Mouse (Mus musculus) limb, embryonic 11.5 days (tissue): ENCODE measurements around the gene Jak2. TPM values are rescaled to one million over a fixed set of nuclear protein-coding genes. Genes with fewer than 3 reads are reported as not detected.

Experiments
- ATAC-seq: fragments of 200-750 bp; cut with Nextera tagmentation; 2 replicates; pipeline ENCODE4 v1.8.0; 2017; ENCODE audit warnings: low read depth; ENCODE audit not compliant: insufficient number of reproducible peaks, low FRiP score, low TSS enrichment
- DNase-seq: peaks from one replicate; pipeline ENCODE4 v3.0.0-alpha.2; 2015; ENCODE audit warnings: low spot score
- H3K27ac ChIP-seq: fragments of 300-500 bp; sonication (generic); replicated peaks from 2 replicates; pipeline ENCODE4 v1.5.1; 2014; ENCODE audit warnings: low read depth, mild to moderate bottlenecking, low read length
- H3K27me3 ChIP-seq: fragments of 300-500 bp; sonication (generic); 2 replicates; pipeline ENCODE4 v1.6.1; 2014; ENCODE audit warnings: mild to moderate bottlenecking, low read length, mixed read lengths; ENCODE audit not compliant: control insufficient read depth, insufficient read depth
- H3K36me3 ChIP-seq: fragments of 300-500 bp; sonication (generic); 2 replicates; pipeline ENCODE4 v1.6.1; 2014; ENCODE audit warnings: mild to moderate bottlenecking, low read length, moderate library complexity, mixed read lengths; ENCODE audit not compliant: control insufficient read depth, insufficient read depth
- H3K4me1 ChIP-seq: fragments of 300-500 bp; sonication (generic); 2 replicates; pipeline ENCODE4 v1.6.1; 2014; ENCODE audit warnings: low read length, mixed read lengths; ENCODE audit not compliant: control insufficient read depth, insufficient read depth
- H3K4me2 ChIP-seq: fragments of 300-500 bp; sonication (generic); 2 replicates; pipeline ENCODE4 v1.6.1; 2014; ENCODE audit warnings: low read depth, mild to moderate bottlenecking, moderate library complexity; ENCODE audit not compliant: severe bottlenecking
- H3K4me3 ChIP-seq: fragments of 300-500 bp; sonication (generic); 2 replicates; pipeline ENCODE4 v1.5.1; 2014; ENCODE audit warnings: low read depth, low read length
- H3K9ac ChIP-seq: fragments of 300-500 bp; sonication (generic); 2 replicates; pipeline ENCODE4 v1.6.1; 2014; ENCODE audit warnings: mild to moderate bottlenecking, low read length
- H3K9me3 ChIP-seq: fragments of 300-500 bp; sonication (generic); 2 replicates; pipeline ENCODE4 v1.6.1; 2016; ENCODE audit warnings: low read length; ENCODE audit not compliant: control insufficient read depth
- WGBS: fragments of 180-500 bp; shearing (Covaris S2); extraction: QIAGEN DNeasy Blood & Tissue Kit; methylation state at CpG from one replicate; pipeline ENCODE4 v1.1.7; 2014; 5-methylcytosine and 5-hydroxymethylcytosine counted together
- polyA plus RNA-seq: library from polyadenylated mRNA; unstranded; fragments of >200 nt; fragmentation: Nextera tagmentation; extraction: Ambion mirVana; gene quantifications from 2 replicates; pipeline ENCODE4 v1.2.1, GENCODE M21; 2014

Gene Jak2
- polyA plus RNA-seq, 1 experiment from 2014 or later = 11.4 TPM

DNA sequence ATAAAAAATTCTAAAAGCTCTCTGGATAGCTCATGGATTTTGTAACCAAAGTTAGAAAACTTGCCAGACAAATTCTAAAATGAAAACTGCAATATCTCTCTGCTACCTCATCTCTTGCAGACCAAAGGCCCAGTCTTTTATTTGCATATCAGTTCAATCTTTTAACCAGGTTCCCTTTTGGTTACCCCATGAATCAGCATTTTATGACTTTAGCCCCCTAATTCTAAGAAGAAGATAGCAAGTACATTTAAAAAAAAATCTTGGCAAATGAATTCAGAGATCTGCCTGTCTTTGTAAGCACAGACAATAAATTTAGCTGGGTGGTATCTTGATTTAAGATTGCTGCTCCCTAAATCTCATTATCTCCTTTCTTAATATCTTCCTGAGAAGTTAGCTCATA is 26.7 kb upstream of the Jak2 start:
- no peak overlapping the region for H3K9ac ChIP-seq
- H3K27me3 ChIP-seq = no peaks in the 10 kb centered on the region
- no peaks in the 10 kb centered on the region for H3K36me3 ChIP-seq
- no peak overlapping the region for H3K4me2 ChIP-seq
- no peak overlapping the region for H3K4me3 ChIP-seq
- no peak overlapping the region for H3K27ac ChIP-seq
- DNase-seq (no peak), ATAC-seq (no peak)
- no peaks in the 10 kb centered on the region for H3K4me1 ChIP-seq
- no peaks in the 10 kb centered on the region for H3K9me3 ChIP-seq

DNA sequence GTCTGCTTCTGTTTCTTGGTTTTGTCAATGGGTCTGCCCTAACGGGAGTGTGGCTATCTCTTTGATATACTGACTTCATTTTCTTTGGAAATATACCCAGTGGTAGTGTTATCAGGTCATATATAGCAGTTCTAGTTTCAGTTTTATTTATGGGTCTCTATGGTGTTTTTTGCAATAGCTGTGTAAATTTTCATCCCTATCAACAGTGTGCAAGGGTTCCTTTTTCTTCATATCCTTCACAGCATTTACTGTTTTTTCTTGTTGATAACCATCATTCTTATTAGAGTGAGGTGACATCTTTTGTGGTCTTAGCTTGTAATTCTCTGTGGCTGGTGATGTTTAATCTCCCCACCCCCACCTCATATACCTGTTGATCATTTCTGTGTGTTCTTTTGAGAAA is 24.6 kb upstream of the Jak2 start:
- no peaks in the 10 kb centered on the region for H3K4me1 ChIP-seq
- no peak overlapping the region for H3K9ac ChIP-seq
- H3K4me2 ChIP-seq = no peak overlapping the region
- no peaks in the 10 kb centered on the region for H3K9me3 ChIP-seq
- ATAC-seq = no peak
- no peaks in the 10 kb centered on the region for H3K27me3 ChIP-seq
- H3K27ac ChIP-seq = no peak overlapping the region
- no peak overlapping the region for H3K4me3 ChIP-seq
- no peaks in the 10 kb centered on the region for H3K36me3 ChIP-seq
- 71% methylated on average over 1 of the region's 1 CpGs for WGBS
- no peak for DNase-seq

DNA sequence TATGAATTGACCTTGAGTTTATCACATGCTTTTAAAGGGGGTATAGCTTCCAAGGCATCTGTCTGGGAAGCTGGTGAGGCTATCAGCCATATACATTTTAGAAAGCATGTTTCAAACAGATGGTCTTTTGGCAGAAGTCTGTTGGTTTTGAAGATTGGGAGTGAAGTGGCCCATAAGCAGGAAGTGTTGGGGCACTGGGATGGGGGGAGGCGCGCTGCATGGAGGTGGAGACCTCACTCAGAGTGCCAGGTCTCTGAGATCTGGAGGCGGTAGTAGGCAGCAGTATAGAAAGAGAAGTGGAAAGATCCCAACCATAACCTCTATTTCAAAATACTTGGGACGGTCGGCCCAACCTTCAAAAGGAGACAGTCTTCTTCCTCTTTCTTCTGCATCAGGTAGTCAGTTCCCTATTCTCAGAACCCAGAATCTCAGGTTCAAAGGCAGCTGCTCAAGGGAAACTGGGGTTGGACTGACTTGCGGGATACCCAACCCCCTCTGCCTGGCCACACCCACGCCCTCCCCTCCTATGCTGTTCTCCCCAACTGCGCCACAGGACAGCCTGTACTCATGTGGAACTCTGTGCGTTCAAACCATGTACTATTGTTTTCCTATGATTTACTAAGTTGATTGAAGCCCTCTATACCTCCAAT is 23.6 kb upstream of the Jak2 start:
- Histone ChIP-seq H3K9ac (no peak overlapping the region), H3K27ac (no peak overlapping the region), H3K9me3 (no peaks in the 10 kb centered on the region), H3K4me1 (no peaks in the 10 kb centered on the region), H3K36me3 (no peaks in the 10 kb centered on the region), H3K27me3 (no peaks in the 10 kb centered on the region), H3K4me3 (no peak overlapping the region), H3K4me2 (no peak overlapping the region)
- 65% methylated on average over 9 of the region's 9 CpGs for WGBS
- DNase-seq = no peak
- no peak for ATAC-seq

DNA sequence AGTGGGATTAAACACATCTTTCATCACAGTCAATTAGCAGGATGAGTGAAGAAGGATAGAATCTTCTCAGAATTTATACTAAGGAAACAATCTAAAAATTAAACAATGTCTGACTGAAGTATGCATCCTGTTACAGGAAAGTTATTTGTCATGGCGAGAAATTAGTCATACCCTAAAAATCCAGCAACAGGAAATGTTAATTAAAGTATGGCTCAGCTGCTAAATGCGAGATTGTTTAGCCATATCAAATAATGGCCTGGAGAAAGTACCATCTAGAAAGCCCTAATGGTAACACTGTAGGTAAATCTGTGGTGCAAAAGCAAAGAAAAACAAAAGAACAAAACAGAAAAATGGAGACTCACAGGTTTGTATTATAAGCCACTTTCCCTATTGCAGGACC is 22.6 kb upstream of the Jak2 start:
- whole genome bisulfite sequencing = 74% methylated on average over 2 of the region's 2 CpGs
- no peak overlapping the region for H3K4me3 ChIP-seq

DNA sequence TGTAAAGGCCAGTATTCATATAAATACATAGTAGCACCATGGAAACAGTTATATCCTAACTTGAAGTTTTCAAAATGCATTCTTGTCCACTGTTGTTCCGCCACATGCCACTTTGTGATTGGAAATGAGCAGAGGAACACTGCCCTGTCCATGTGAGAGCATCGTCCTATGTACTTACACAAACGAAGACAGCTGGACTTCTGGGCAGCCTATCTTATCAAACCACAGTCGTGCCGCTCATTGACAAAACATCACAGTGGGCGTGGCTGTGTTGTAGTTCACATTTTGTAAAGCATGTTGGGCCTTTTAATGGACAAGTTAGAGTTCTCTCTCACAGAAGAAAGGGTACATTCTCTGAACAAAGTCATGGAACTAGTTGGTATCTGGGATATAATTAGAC is 18.9 kb upstream of the Jak2 start:
- no peak overlapping the region for H3K27ac ChIP-seq
- H3K9ac ChIP-seq = no peak overlapping the region
- H3K27me3 ChIP-seq = no peaks in the 10 kb centered on the region
- H3K4me1 ChIP-seq = no peaks in the 10 kb centered on the region
- H3K4me3 ChIP-seq = no peak overlapping the region
- no peaks in the 10 kb centered on the region for H3K9me3 ChIP-seq
- WGBS = 91% methylated on average over 6 of the region's 6 CpGs
- DNase-seq = no peak
- no peak for ATAC-seq
- no peaks in the 10 kb centered on the region for H3K36me3 ChIP-seq
- H3K4me2 ChIP-seq = no peak overlapping the region

More for the DNA sequence above, 22.6 kb upstream of the Jak2 start:
- H3K27ac ChIP-seq = no peak overlapping the region
- no peaks in the 10 kb centered on the region for H3K36me3 ChIP-seq
- H3K9ac ChIP-seq = no peak overlapping the region
- H3K9me3 ChIP-seq = no peaks in the 10 kb centered on the region
- ATAC-seq (no peak), DNase-seq (no peak)
- H3K27me3 ChIP-seq = no peaks in the 10 kb centered on the region
- no peak overlapping the region for H3K4me2 ChIP-seq
- H3K4me1 ChIP-seq = no peaks in the 10 kb centered on the region

DNA sequence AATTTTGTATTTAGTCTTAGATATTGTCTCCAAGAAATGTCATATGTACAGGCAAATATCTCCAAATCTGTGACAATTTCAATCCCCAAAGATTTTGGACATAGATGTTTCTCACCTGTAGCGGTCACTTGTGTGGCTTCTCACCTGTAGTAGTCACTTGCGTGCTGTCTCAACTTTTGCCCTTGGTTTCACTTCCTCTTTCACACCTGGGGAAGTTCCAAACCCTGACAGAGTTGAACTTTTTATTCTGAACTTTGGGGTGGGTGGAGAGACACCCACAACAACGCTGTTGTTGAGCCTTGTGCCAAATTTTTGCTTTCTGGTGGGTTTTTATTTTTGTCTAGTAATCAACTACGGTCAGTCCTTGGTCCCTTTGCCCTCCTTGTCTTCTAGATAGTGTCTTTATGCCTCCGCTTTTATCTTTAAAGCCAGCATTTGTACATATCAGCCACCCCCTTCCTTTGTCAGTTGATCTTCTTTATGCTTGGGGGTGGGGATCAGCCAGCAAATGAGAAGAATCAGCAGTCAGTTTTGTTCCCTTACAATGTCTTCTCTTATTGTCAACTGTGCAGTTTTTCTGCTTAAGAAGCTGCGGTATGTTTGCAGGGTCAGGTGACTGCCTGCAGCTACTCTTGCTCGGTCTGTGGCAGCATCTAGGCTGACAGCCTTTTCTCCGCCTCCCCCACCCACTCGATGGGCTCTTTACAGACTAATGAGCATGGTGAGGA is 14.8 kb upstream of the Jak2 start:
- H3K4me1 ChIP-seq = no peaks in the 10 kb centered on the region
- no peaks in the 10 kb centered on the region for H3K9me3 ChIP-seq
- ATAC-seq (no peak), DNase-seq (no peak)
- no peaks in the 10 kb centered on the region for H3K36me3 ChIP-seq
- no peak overlapping the region for H3K4me2 ChIP-seq
- no peak overlapping the region for H3K9ac ChIP-seq
- H3K4me3 ChIP-seq = no peak overlapping the region
- 74% methylated on average over 9 of the region's 9 CpGs for WGBS
- H3K27ac ChIP-seq = no peak overlapping the region
- no peaks in the 10 kb centered on the region for H3K27me3 ChIP-seq

DNA sequence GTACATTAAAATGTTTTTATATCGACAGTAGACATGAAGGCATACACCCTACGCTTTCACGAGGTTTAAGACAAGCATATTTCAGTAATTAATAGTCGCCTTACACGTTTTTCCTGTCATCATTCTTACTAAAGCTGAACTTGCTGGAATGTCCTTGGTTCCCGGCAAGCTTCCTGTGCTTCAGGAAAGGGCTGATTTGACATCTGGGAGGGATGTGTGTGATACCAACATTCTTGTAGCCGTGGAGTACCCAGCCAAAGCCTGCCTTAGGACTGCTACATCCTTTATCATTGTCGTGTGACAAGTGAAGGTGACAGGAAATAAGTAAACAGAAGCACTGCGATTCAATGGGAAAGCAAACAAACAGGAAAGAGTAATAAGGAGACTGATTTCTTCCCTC is 13.5 kb upstream of the Jak2 start:
- no peak overlapping the region for H3K4me3 ChIP-seq
- H3K9ac ChIP-seq = no peak overlapping the region
- no peaks in the 10 kb centered on the region for H3K36me3 ChIP-seq
- no peak overlapping the region for H3K4me2 ChIP-seq
- DNase-seq = no peak
- H3K27ac ChIP-seq = no peak overlapping the region
- no peak for ATAC-seq
- WGBS = 50% methylated on average over 9 of the region's 9 CpGs
- no peaks in the 10 kb centered on the region for H3K27me3 ChIP-seq
- H3K4me1 ChIP-seq = no peaks in the 10 kb centered on the region
- no peaks in the 10 kb centered on the region for H3K9me3 ChIP-seq

DNA sequence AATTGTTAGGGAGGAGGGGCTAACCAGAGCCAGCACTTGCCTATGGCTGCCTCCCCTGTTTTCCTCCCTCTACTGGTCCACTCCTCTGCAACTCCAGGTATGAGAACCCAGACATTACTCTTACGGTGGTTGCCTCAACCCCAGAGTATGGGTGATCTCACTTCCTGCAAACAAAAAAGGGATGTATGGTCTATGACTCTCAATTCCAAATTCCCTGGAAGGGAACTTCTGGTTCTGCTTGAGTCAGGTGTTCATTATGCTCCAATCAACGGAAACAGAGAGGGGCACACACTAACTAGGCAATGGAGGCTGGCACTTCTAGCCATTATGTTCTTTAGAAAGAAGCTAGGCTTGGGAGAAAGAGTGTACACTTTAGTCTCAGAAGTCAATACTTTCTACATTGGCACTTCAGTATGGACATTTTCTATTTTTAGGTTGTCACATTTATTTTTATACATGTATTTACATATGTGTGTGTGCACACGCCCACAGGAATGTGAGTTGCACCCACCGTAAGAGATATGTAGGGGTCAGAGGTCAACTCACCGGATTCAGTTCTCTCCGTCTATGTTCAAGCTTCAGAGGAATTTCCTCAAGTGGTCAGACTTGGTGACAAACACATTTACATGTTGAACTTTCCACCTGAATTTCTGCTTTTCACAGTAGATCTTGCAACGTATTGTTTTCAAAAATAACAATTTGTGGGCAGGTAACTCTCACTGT is 12.0 kb upstream of the Jak2 start:
- no peak overlapping the region for H3K27ac ChIP-seq
- no peak overlapping the region for H3K4me3 ChIP-seq
- H3K4me2 ChIP-seq = no peak overlapping the region
- 86% methylated on average over 7 of the region's 7 CpGs for WGBS
- ATAC-seq (no peak), DNase-seq (no peak)
- no peaks in the 10 kb centered on the region for H3K4me1 ChIP-seq
- no peaks in the 10 kb centered on the region for H3K9me3 ChIP-seq
- H3K36me3 ChIP-seq = no peaks in the 10 kb centered on the region
- H3K27me3 ChIP-seq = no peaks in the 10 kb centered on the region
- no peak overlapping the region for H3K9ac ChIP-seq
